Mouse (Mus musculus): ENCODE measurements around the gene Cdkn2aip. TPM values are rescaled to one million over a fixed set of nuclear protein-coding genes. Genes with fewer than 3 reads are reported as not detected.
A peak's percentile ranks its signal among the peaks of the same experiment; 100 is the strongest.

The Cdkn2aip gene
- polyA plus RNA-seq, 1 experiment from 2014 or later: 41.3 TPM

GRCm38 (mm10) chr8:47674140-47674776, 39.5 kb downstream of the Cdkn2aip start:
- Histone ChIP-seq H3K4me1 (peaks cover 10% of the 10 kb centered on the region), H3K36me3 (replicated peaks) (no peaks in the 10 kb centered on the region), H3K27me3 (no peaks in the 10 kb centered on the region), H3K4me3 (replicated peaks) (peak overlapping the region; percentile 91), H3K9ac (peak overlapping the region; percentile 85), H3K9me3 (no peaks in the 10 kb centered on the region), H3K27ac (peak overlapping the region; percentile 93), H3K4me2 (peak overlapping the region; percentile 67)
- under 1% methylated on average over 43 of the region's 59 CpGs for WGBS
- ATAC-seq (ENCODE audit: low FRiP score): peak; percentile 49; the same call in 1 of the 2 replicates

GRCm38 (mm10) chr8:47673317-47674139, 40.2 kb downstream of the Cdkn2aip start:
- no peaks in the 10 kb centered on the region for H3K27me3 ChIP-seq
- H3K4me2 ChIP-seq: peak overlapping the region; percentile 67
- peaks cover 6% of the 10 kb centered on the region for H3K36me3 ChIP-seq (replicated peaks)
- ATAC-seq (ENCODE audit: low FRiP score): peak; percentile 79
- H3K9me3 ChIP-seq: no peaks in the 10 kb centered on the region
- WGBS: under 1% methylated on average over 53 of the region's 53 CpGs
- H3K9ac ChIP-seq: peak overlapping the region; percentile 85
- H3K4me1 ChIP-seq: peaks cover 10% of the 10 kb centered on the region
- peak overlapping the region; percentile 91 for H3K4me3 ChIP-seq (replicated peaks)
- H3K27ac ChIP-seq: peak overlapping the region; percentile 93

- no peaks in the 10 kb centered on the region for H3K4me1 ChIP-seq
- no peak overlapping the region for H3K9ac ChIP-seq
- H3K27me3 ChIP-seq: no peaks in the 10 kb centered on the region
- WGBS: 90% methylated on average over 8 of the region's 8 CpGs
- H3K4me3 ChIP-seq (replicated peaks): no peak overlapping the region
- H3K4me2 ChIP-seq: no peak overlapping the region
- ATAC-seq (ENCODE audit: low FRiP score): no peak
- no peak overlapping the region for H3K27ac ChIP-seq
- H3K36me3 ChIP-seq (replicated peaks): peaks cover 12% of the 10 kb centered on the region
- H3K9me3 ChIP-seq: no peaks in the 10 kb centered on the region
These were observed 49.4 kb downstream of the Cdkn2aip start for GRCm38 (mm10) chr8:47664231-47664785.

GRCm38 (mm10) chr8:47663201-47663600, 50.5 kb downstream of the Cdkn2aip start:
- no peak overlapping the region for H3K4me3 ChIP-seq (replicated peaks)
- no peaks in the 10 kb centered on the region for H3K27me3 ChIP-seq
- no peak overlapping the region for H3K9ac ChIP-seq
- H3K4me1 ChIP-seq: no peaks in the 10 kb centered on the region
- no peak for ATAC-seq (ENCODE audit: low FRiP score)
- no peaks in the 10 kb centered on the region for H3K9me3 ChIP-seq
- no peak overlapping the region for H3K27ac ChIP-seq
- H3K36me3 ChIP-seq (replicated peaks): peaks cover 5% of the 10 kb centered on the region
- H3K4me2 ChIP-seq: no peak overlapping the region
- 85% methylated on average over 5 of the region's 5 CpGs for WGBS

- no peaks in the 10 kb centered on the region for H3K9me3 ChIP-seq
- H3K4me1 ChIP-seq: no peaks in the 10 kb centered on the region
- ATAC-seq (ENCODE audit: low FRiP score): no peak
- H3K27me3 ChIP-seq: no peaks in the 10 kb centered on the region
- H3K36me3 ChIP-seq (replicated peaks): peaks cover 5% of the 10 kb centered on the region
- no peak overlapping the region for H3K9ac ChIP-seq
- H3K4me2 ChIP-seq: no peak overlapping the region
- no peak overlapping the region for H3K27ac ChIP-seq
- no peak overlapping the region for H3K4me3 ChIP-seq (replicated peaks)
- 96% methylated on average over 5 of the region's 5 CpGs for WGBS
These were observed 51.0 kb downstream of the Cdkn2aip start for GRCm38 (mm10) chr8:47662716-47663115.

- H3K36me3 ChIP-seq (replicated peaks): no peaks in the 10 kb centered on the region; the same call in 1 of the 2 replicates
- no peaks in the 10 kb centered on the region for H3K27me3 ChIP-seq
- no peaks in the 10 kb centered on the region for H3K9me3 ChIP-seq
- H3K9ac ChIP-seq: no peak overlapping the region
- WGBS: 91% methylated on average over 7 of the region's 7 CpGs
- H3K4me3 ChIP-seq (replicated peaks): no peak overlapping the region
- H3K4me1 ChIP-seq: no peaks in the 10 kb centered on the region
- H3K27ac ChIP-seq: no peak overlapping the region
- ATAC-seq (ENCODE audit: low FRiP score): no peak
- H3K4me2 ChIP-seq: no peak overlapping the region
These were observed 53.3 kb downstream of the Cdkn2aip start for GRCm38 (mm10) chr8:47660394-47660793.

GRCm38 (mm10) chr8:47659463-47659862, 54.3 kb downstream of the Cdkn2aip start:
- no peak overlapping the region for H3K4me3 ChIP-seq (replicated peaks)
- no peaks in the 10 kb centered on the region for H3K4me1 ChIP-seq
- no peak overlapping the region for H3K27ac ChIP-seq
- no peaks in the 10 kb centered on the region for H3K27me3 ChIP-seq
- no peaks in the 10 kb centered on the region for H3K9me3 ChIP-seq
- no peak for ATAC-seq (ENCODE audit: low FRiP score)
- H3K9ac ChIP-seq: no peak overlapping the region
- H3K36me3 ChIP-seq (replicated peaks): no peaks in the 10 kb centered on the region
- no peak overlapping the region for H3K4me2 ChIP-seq
- WGBS: 92% methylated on average over 5 of the region's 5 CpGs

Other genes with a start within 250 kb of the Cdkn2aip start
- gene Trappc11, start 180.5 kb downstream of the Cdkn2aip start, polyA plus RNA-seq (2016; fragmentation: Nextera tagmentation; extraction: Ambion mirVana): 46.0 and 46.8 TPM in 2 replicates
- 44.8 and 47.9 TPM in 2 replicates for gene Rwdd4a, start 180.3 kb downstream of the Cdkn2aip start, polyA plus RNA-seq (2016; fragmentation: Nextera tagmentation; extraction: Ambion mirVana)
- 12.1 and 13.7 TPM in 2 replicates for gene Ing2, start 38.4 kb downstream of the Cdkn2aip start, polyA plus RNA-seq (2016; fragmentation: Nextera tagmentation; extraction: Ambion mirVana)
- not detected in 2 replicates for gene Cldn24, start 108.2 kb upstream of the Cdkn2aip start, polyA plus RNA-seq (2016; fragmentation: Nextera tagmentation; extraction: Ambion mirVana)
- gene Cldn22, start 110.5 kb upstream of the Cdkn2aip start, polyA plus RNA-seq (2016; fragmentation: Nextera tagmentation; extraction: Ambion mirVana): not detected in 2 replicates

All from forebrain, embryonic 12.5 days (tissue).